Mouse (Mus musculus) myocyte (in vitro differentiated cells): ENCODE results near the gene Prr12. TPM values are rescaled to one million over a fixed set of nuclear protein-coding genes. Genes with fewer than 3 reads are reported as not detected.

Experiments used
- H3K27me3 ChIP-seq: one replicate; pipeline ENCODE4 v1.6.1; 2011; ENCODE audit not compliant: control insufficient read depth, insufficient read depth, insufficient read length
- H3K36me3 ChIP-seq: one replicate; pipeline ENCODE4 v1.6.1; 2011; ENCODE audit not compliant: control insufficient read depth, insufficient read depth
- H3K4me2 ChIP-seq: one replicate; pipeline ENCODE4 v1.6.1; 2011; ENCODE audit warnings: low read depth, control low read depth
- H3K4me3 ChIP-seq: one replicate; pipeline ENCODE4 v1.5.1; 2011; ENCODE audit warnings: mild to moderate bottlenecking, control low read depth, moderate library complexity
- H3K79me2 ChIP-seq: one replicate; pipeline ENCODE4 v1.6.1; 2011; ENCODE audit not compliant: control insufficient read depth, insufficient read depth
- H3ac ChIP-seq: one replicate; pipeline ENCODE4 v1.6.1; 2011; ENCODE audit not compliant: control insufficient read depth, insufficient read length
- CEBPB ChIP-seq: IDR thresholded peaks from 2 replicates; pipeline ENCODE4 v1.6.1; 2011; ENCODE audit warnings: mild to moderate bottlenecking, moderate library complexity; ENCODE audit not compliant: poor library complexity, insufficient read depth, severe bottlenecking
- E2F4 ChIP-seq: IDR thresholded peaks from one replicate; pipeline ENCODE4 v1.6.1; 2011; ENCODE audit warnings: mild to moderate bottlenecking, control low read depth, moderate library complexity; ENCODE audit not compliant: insufficient read depth
- MAX ChIP-seq: IDR thresholded peaks from one replicate; pipeline ENCODE4 v1.6.1; 2011; ENCODE audit warnings: low read depth, mild to moderate bottlenecking, control low read depth
- MYOD1 ChIP-seq, 3 experiments: IDR thresholded peaks; one replicate each; pipeline ENCODE4 v1.6.1; 2011; ENCODE audit warnings: control low read depth in 2 of 3, low read depth in 2 of 3, mild to moderate bottlenecking in 2 of 3, moderate library complexity in 1 of 3; ENCODE audit not compliant: insufficient read length in 2 of 3, control insufficient read depth in 1 of 3
- MYOG ChIP-seq, 3 experiments: IDR thresholded peaks; one replicate each; pipeline ENCODE4 v1.6.1; 2011; ENCODE audit warnings: control low read depth in 2 of 3, low read depth in 2 of 3, mild to moderate bottlenecking in 2 of 3; ENCODE audit not compliant: insufficient read length in 2 of 3, control insufficient read depth in 1 of 3, insufficient read depth in 1 of 3
- POLR2A ChIP-seq: IDR thresholded peaks from one replicate; pipeline ENCODE4 v1.6.1; 2011; ENCODE audit warnings: low read depth, mild to moderate bottlenecking, control low read depth, moderate library complexity; ENCODE audit not compliant: insufficient read length
- POLR2AphosphoS2 ChIP-seq: IDR thresholded peaks from one replicate; pipeline ENCODE4 v1.6.1; 2011; ENCODE audit warnings: low read depth, control low read depth; ENCODE audit not compliant: insufficient read length
- REST ChIP-seq: IDR thresholded peaks from one replicate; pipeline ENCODE4 v1.6.1; 2011; ENCODE audit warnings: mild to moderate bottlenecking, control low read depth, moderate library complexity; ENCODE audit not compliant: insufficient read depth, insufficient read length
- SRF ChIP-seq: IDR thresholded peaks from one replicate; pipeline ENCODE4 v1.6.1; 2011; ENCODE audit warnings: low read depth; ENCODE audit not compliant: control insufficient read depth, insufficient read length
- TCF12 ChIP-seq: IDR thresholded peaks from one replicate; pipeline ENCODE4 v1.6.1; 2011; ENCODE audit warnings: mild to moderate bottlenecking, control low read depth; ENCODE audit not compliant: poor library complexity, insufficient read depth, severe bottlenecking
- TCF3 ChIP-seq: IDR thresholded peaks from one replicate; pipeline ENCODE4 v1.6.1; 2011; ENCODE audit warnings: low read depth, control low read depth; ENCODE audit not compliant: insufficient read length
- USF1 ChIP-seq: IDR thresholded peaks from one replicate; pipeline ENCODE4 v1.6.1; 2011; ENCODE audit warnings: low read depth, mild to moderate bottlenecking, control low read depth, moderate library complexity
- polyA plus RNA-seq: library from polyadenylated mRNA; unstranded; fragments of >200 nt; fragmentation: generic; extraction: Trizol; gene quantifications from one replicate; pipeline ENCODE4 v1.2.1, GENCODE M21; 2012; ENCODE audit warnings: missing spikeins

Prr12 gene
- polyA plus RNA-seq, 1 experiment = 10.2 TPM

DNA sequence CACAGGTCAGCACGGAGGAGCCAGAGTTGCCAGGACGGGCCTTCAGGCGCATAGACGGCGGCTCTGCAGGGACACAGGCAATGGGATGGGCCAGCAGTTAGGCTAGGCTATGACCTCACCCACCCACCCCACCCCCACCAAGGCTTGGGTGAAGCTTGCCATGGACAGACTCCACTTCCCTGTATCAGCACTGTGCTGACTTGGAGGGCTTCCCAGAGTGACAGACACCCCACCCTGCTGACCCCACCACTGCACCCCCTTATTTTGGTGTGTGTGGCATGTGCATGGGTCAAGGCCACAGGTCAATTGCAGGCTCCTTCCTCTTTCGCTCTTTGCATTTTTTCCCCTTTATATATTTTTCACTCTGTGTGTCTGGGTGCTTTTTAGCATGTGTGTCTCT lies 42.7 kb upstream of the Prr12 start:
- Histone ChIP-seq H3ac (no peak overlapping the region), H3K79me2 (no peaks in the 10 kb centered on the region), H3K27me3 (no peaks in the 10 kb centered on the region), H3K4me2 (no peak overlapping the region), H3K36me3 (no peaks in the 10 kb centered on the region), H3K4me3 (no peak overlapping the region)
- TF ChIP-seq MYOD1 (IDR thresholded peaks at IDR 0.05; ENCODE audit: control insufficient read depth in 1 of 3, insufficient read length in 2 of 3, low read depth in 2 of 3) = no peak
- no peak for TF ChIP-seq CEBPB
- no peak for TF ChIP-seq POLR2AphosphoS2
- no peak for TF ChIP-seq E2F4
- TF ChIP-seq MYOG (IDR thresholded peaks at IDR 0.05; ENCODE audit: control insufficient read depth in 1 of 3, insufficient read depth in 1 of 3, insufficient read length in 2 of 3, low read depth in 2 of 3) = no peak

DNA sequence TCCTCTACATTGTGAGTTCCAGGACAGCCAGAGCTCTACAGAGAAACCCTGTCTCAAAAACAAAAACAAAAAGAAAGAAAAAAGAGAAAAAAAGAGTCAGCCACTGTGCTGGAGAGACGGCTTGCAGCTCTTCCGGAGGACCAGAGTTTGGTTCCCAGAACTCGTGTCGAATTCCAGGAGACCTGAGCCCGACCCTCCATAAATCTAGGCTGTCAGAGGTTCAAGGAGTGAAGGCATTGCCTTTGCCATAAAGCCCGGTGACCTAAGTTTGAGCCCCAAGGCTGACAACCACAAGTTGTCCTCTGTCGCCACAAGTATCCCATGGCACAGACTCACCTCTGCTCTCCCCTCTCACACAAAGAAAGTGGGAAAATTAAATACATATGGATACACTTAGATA lies 41.4 kb upstream of the Prr12 start:
- Histone ChIP-seq H3K27me3 (no peaks in the 10 kb centered on the region), H3K36me3 (no peaks in the 10 kb centered on the region), H3K79me2 (no peaks in the 10 kb centered on the region), H3K4me3 (no peak overlapping the region), H3K4me2 (no peak overlapping the region), H3ac (no peak overlapping the region)
- TF ChIP-seq POLR2A = no peak
- no peak for TF ChIP-seq MYOD1 (IDR thresholded peaks at IDR 0.05; ENCODE audit: control insufficient read depth in 1 of 3, insufficient read length in 2 of 3, low read depth in 2 of 3)
- no peak for TF ChIP-seq REST
- TF ChIP-seq MYOG (IDR thresholded peaks at IDR 0.05; ENCODE audit: control insufficient read depth in 1 of 3, insufficient read depth in 1 of 3, insufficient read length in 2 of 3, low read depth in 2 of 3) = no peak
- no peak for TF ChIP-seq MAX
- no peak for TF ChIP-seq POLR2AphosphoS2
- TF ChIP-seq E2F4 = no peak
- TF ChIP-seq USF1 = no peak
- TF ChIP-seq TCF3 = no peak
- TF ChIP-seq CEBPB = no peak
- no peak for TF ChIP-seq TCF12

DNA sequence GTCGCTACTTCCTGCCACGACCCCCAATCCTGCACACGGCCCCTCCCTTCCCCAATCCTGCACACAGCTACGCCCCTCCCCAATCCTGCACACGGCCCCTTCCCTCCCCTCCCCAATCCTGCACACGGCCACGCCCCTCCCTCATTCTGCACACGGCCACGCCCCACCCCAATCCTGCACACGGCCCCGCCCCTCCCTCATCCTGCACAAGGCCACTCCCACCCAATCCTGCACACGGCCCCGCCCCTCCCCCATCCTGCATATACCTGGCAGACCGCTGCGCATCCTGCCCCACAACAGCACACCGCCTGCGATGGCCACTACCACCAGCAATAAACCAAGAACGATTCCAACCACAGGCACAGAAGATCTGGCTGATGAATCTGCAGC lies 40.8 kb upstream of the Prr12 start:
- Histone ChIP-seq H3K27me3 (no peaks in the 10 kb centered on the region), H3K4me3 (no peak overlapping the region), H3K4me2 (no peak overlapping the region), H3ac (no peak overlapping the region), H3K36me3 (no peaks in the 10 kb centered on the region), H3K79me2 (no peaks in the 10 kb centered on the region)
- TF ChIP-seq MYOD1 (IDR thresholded peaks at IDR 0.05; ENCODE audit: control insufficient read depth in 1 of 3, insufficient read length in 2 of 3, low read depth in 2 of 3) (no peak), SRF (no peak), TCF3 (no peak), POLR2A (no peak), MYOG (IDR thresholded peaks at IDR 0.05; ENCODE audit: control insufficient read depth in 1 of 3, insufficient read depth in 1 of 3, insufficient read length in 2 of 3, low read depth in 2 of 3) (no peak), MAX (no peak), E2F4 (no peak), USF1 (no peak), REST (no peak)

DNA sequence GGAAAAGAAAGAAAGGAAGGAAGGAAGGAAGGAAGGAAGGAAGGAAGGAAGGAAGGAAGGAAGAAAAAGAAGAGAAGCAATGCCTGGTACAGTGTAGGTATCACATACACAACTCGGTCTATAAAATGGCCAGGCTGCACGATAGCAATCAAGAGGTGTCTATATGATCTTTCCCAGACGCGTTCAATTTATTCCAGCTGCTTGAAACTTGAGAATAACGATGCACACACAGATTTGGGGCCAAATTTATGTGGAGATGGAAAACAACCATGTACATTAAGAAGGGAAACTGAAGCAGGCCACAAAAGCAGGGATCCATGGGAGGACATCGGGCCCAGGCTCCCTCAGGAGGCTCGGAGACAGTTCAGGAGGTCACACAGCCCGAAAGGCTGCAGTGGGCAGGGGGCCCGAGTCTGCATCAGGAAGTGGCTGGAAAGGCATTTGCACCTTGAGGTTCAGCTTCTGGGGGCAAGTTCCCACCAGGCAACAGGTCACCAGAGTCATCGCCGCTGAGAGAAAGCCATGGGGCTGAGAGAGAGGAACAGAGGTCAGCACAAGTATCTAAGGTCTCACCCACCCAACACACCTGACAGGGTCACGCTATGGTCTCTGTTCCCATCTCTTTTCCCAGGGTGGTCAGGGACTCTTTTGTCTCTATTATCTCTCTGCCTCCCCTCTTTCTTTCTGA lies 40.3 kb upstream of the Prr12 start:
- Histone ChIP-seq H3K4me3 (no peak overlapping the region), H3K4me2 (no peak overlapping the region)

DNA sequence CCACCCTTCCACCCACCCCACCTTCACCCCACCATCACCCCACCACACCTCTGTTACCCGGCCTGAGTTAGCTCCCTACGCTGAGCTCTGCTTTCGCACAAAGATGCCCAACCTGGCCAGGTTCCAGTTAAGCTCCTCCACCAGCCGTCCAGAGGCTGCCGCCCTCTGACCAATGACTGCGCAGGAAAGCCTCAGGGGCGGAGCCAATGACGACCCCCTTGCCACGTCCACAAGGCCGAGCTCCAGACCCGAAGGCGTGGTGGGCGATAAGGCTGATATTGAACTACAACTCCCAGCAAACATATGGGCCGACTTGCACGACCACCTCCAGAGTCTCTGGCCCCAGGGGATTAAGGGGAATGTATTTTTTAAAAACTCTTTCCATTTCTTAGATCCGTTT lies 39.4 kb upstream of the Prr12 start, which contains the start of gene Rcn3:
Rcn3 (minus strand) TSS at position 174 of the 400 bp plus-strand sequence.
- Histone ChIP-seq H3K4me2 (peak within 1 kb of the TSS; percentile 75), H3K27me3 (no peaks in the 10 kb centered on the region), H3K79me2 (no peaks in the 10 kb centered on the region), H3ac (no peak within 1 kb of the TSS), H3K36me3 (no peaks in the 10 kb centered on the region), H3K4me3 (peak within 1 kb of the TSS; percentile 38)
- TF ChIP-seq POLR2AphosphoS2 = peak; percentile 69
- TF ChIP-seq POLR2A = peak; percentile 50
- TF ChIP-seq CEBPB = no peak
- TF ChIP-seq SRF = no peak

More for the DNA sequence above, 40.3 kb upstream of the Prr12 start:
- H3K36me3 ChIP-seq = no peaks in the 10 kb centered on the region
- H3K79me2 ChIP-seq = no peaks in the 10 kb centered on the region
- H3ac ChIP-seq = no peak overlapping the region
- TF ChIP-seq MAX = no peak
- no peak for TF ChIP-seq USF1
- no peak for TF ChIP-seq SRF
- TF ChIP-seq REST = no peak
- TF ChIP-seq TCF12 = no peak
- TF ChIP-seq POLR2A = no peak
- no peak for TF ChIP-seq MYOG (IDR thresholded peaks at IDR 0.05; ENCODE audit: control insufficient read depth in 1 of 3, insufficient read depth in 1 of 3, insufficient read length in 2 of 3, low read depth in 2 of 3)
- no peak for TF ChIP-seq POLR2AphosphoS2
- TF ChIP-seq MYOD1 (IDR thresholded peaks at IDR 0.05; ENCODE audit: control insufficient read depth in 1 of 3, insufficient read length in 2 of 3, low read depth in 2 of 3) = no peak
- H3K27me3 ChIP-seq = no peaks in the 10 kb centered on the region
